Mouse (Mus musculus) gastrocnemius, postnatal 25 days (tissue): Measurements from ENCODE around the gene Cfap61. TPM values are rescaled to one million over a fixed set of nuclear protein-coding genes. Genes with fewer than 3 reads are reported as not detected.

Source experiments
- DNase-seq: peaks from one replicate; pipeline ENCODE4 v3.0.0; 2022
- total RNA-seq, 2 experiments: library from RNA; stranded (reverse); gene quantifications; 1 replicate in 1 of 2; 2 replicates in 1 of 2; pipeline ENCODE4 v1.2.3; 2021

Cfap61 gene
- total RNA-seq, 2 experiments from 2014 or later: not detected

DNA sequence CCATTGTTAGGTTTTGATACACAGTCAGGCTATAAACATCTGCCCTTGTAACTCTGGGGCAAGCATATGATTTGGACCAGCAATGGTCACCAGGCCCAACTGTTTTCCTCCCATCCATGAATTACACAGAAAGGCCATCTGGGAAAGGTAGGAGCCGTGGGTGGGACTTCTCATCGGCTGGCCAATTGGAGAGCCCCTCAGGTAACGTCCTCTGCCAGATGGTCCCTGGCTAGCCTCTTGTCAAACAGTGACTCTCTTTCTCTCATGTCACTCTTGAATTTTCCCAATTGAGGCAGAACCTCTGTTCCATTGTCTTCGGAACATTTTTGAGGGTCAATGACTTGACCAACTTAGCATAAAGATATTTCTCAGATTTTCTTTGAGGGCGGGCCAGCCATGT, 213.2 kb downstream of the Cfap61 start:
- DNase-seq: no peak

DNA sequence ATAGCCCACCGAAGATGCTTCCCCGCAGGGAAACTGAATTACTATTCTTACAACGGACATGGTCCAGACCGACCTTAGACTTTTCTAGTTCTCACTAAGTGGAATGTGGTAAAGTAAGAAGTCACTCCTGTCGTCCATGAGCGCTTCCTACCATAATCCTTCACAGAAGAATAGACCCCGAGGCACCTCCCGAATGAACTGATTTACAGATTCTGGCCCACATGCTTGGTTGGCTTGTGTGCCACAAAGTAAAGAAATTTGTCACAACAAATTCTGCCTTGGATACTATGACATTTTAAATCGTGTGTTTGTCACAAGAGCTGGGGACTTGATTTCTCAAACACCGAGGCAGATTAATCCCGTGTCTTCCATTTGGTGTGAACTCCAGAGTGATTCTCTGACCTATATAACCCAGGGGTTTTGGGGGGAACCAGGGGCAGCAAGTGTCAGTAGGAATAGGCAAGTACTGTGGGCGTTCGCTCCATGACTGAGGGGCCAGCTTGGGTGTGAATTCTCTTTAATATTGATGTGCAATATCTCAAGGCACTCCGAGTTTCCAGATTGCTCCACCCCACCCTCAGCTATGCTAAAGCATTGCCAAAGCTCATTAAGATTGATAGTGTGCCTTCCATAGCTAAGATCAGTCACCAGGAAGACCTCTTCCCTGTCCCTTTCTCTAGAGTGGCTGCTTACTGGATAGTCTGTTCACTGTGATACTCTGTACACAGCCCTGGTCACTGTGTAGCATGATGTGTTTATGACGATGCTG, 214.8 kb downstream of the Cfap61 start:
- DNase-seq: no peak

DNA sequence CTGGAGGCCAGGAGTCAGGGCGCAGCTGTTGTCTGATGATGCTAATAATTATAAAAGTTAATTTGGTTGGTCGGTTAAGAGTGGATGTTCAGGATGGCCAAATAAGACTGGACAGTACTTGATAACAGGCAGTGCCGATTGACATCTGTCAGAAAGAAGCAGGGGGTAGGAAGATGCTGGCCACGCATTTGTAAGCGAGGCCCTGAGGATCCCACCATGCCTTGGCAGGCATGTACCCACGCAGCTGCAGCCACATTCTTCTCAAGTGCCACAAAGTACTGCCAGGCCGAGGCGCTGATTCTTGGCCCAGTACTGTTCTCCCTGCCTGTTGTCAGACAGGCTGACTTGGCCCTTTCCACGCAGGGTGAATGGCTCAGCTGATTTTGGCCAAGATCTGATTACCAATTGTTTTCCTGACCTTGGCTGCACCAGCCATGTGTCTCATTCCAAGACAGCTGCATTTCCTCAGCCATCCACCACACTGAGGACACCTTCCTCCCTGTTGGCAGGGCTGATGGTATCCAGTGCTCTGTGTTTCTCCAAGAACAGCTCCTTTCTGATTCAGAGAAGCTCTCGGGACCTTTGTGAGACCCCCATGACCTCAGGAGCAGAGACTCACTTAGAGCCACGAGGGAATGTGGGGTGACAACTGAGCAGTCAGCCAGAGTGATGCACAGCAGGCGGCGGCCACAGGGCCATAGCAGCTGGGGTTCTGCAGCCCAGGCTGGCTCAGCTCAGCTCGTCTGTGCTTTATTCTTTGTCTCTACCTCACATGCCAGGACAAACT, 233.6 kb downstream of the Cfap61 start:
- DNase-seq: peak; percentile 36

DNA sequence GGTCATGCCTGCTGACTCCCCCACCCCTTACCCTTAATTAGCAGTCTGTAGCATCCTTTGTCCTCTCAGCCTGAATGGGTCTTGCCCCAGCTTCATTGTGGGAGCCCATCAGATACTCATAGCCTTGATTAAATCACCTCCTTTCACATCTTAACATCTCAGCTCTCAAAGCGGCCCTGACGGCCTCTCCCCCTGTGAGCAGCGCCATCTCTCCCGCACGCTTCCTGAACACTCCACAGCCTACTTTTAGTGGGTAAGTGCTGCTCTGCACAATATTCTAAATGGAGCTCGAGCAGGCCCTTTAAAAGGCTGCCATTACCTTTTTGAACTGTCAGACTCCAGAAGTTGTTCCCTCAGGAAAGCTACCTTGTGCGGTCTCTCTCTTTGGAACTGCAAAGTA, 234.9 kb downstream of the Cfap61 start:
- DNase-seq: no peak

DNA sequence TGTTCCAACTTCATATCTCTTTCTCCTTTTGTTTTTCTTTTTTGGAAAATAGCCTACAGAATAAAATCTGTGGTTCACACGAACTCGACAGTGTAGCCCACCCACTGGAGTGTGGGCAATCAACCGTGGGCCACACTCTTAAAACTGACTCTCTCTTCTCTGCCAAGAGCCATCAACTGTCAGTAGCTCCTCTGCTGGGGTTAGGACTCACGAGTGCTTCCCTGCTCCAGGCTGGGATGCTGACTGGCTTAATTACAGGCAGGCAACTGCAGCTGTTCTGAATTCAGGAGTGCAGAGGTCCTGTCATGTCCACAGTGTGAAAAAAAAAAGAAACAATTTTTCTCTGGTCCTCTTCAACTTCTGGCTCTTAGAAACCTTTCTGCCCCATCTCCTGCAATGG, 237.5 kb downstream of the Cfap61 start:
- no peak for DNase-seq

DNA sequence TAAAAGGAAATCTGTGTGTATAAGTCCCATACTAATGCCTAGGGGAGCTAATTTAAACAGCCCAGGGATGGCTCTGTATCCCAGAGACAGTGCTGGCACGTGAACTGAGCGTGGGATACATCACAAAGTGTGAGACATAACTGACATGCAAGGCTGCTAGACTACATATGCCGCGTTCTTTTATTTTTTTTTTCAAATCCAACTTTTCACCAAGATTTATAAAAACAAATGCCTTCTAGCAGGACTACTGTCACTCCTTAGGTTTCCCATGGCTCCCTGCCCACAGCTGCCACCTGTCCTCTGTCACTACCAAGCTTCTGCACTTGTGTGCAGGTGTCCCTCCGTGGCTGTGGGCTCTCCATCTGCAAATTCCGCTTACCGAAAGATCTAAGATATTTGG, 239.6 kb downstream of the Cfap61 start:
- DNase-seq: no peak

DNA sequence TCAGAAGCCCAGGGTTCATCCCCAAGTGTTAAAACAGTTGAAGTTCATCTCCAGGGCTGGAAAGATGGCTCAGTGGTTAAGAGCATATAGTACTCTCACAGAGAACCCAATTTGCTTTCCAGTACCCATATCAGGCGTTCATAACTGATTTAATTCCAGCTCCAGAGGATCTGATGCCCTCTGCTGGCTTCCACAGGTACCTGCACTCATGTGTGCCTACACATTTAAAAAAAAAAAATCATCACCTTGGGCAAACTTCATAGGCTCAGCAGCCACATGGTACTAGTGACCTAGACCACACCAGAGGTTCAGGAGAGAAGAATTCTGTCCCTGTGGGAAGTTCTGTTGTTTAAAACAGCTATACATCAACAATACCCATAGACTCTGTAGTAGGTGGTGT, 244.1 kb downstream of the Cfap61 start:
- DNase-seq: no peak

DNA sequence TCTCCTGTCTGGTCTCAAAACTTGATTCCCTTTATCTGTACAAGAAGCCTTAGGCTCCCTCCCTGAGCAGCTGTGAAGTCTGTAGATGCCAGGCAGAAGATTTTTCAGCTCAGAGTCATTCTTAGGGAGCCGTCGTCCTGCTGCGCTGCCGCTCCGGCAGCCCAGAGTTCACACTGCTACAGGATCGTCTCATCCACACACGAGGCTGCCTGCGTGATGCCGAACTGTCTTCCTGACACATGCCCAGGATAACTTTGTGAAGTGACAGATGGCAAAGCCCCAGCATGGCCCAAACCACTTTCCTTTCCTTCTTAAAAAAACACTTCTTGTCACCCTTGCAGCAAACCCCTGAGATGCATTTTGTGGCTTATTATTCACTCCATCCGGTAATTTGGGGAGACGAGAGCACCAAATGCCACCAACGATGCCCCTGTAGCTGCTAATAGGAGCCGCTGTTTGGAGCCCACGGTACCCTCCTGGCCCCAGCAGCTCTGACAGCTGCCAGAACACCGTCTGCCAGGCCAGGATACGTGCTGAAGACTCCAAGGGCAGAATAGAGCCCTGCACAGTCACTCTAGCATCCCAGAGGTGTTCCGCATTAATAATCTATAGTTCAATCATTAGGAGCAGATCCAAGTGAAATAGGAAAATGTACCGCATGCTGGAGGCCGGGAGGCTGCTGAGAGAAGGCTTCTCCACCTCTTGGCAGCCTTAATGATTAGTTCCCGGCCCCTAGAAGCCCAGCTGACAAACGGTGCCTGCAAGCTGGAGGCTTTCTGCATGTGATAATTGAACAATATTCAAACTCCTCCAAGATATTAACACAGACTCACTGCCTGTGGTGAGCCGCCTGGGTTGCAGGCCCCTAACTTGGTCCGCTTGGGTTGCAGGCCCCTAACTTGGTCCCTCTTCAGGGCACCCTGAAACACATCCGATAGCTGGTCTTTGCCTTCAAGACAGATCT, 249.5 kb downstream of the Cfap61 start:
- DNase-seq: no peak

DNA sequence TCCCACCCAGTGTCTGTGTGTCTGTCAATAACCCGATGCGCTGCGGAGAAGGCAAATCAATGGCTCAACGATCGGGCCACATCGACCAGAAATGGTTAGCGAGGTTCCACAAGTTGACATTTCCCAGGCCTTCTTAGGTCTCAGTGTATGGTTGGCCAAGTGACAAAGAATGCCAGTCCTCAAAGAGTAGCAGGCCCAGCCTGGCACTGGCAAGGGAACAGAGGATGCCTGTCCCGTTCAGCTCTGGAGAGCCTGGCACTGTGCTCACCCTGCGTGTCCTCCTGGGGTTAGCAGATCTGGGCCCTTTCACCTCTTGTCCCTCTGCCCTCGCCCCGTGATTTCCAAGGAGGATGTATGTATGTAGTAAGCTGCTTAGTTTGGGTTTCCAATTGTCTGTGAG, 261.5 kb downstream of the Cfap61 start:
- no peak for DNase-seq

DNA sequence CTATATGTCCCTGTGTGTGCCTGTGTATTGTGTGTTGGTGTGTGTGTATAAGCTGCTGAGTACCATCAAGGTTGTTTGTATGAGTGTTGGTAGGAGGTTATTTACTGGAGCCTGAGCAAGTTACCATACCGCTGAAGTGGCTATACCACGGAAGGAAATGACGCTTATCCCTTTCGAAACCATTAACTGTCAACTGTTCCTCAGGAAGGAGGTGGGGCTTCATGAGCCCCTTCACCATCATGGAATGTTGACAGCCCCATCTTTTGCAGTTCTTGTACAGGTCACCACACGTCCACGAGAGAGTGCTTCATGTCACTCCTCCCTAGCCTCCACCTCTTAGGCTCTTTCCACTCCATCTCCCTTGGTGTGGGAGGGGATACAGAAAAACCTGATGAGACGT, 263.4 kb downstream of the Cfap61 start:
- no peak for DNase-seq

DNA sequence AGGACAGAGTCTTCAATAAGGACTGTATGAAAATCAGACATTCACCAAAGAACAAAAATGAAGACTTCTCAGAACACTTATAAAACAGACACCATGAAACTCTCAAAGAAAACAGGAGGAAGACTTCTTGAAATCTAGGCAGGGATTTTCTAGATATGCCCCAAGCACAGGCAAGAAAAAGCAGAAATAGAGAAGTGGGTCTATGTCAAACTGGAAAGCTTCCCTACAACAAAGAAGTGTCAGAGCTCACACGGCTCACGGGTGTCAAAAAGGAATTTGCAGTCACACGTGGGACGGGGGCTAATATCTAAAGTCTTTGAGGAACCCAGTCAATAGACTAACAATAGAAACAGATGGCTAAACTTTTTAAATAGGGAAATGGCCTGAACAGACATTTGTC, 276.4 kb downstream of the Cfap61 start:
- DNase-seq: no peak

DNA sequence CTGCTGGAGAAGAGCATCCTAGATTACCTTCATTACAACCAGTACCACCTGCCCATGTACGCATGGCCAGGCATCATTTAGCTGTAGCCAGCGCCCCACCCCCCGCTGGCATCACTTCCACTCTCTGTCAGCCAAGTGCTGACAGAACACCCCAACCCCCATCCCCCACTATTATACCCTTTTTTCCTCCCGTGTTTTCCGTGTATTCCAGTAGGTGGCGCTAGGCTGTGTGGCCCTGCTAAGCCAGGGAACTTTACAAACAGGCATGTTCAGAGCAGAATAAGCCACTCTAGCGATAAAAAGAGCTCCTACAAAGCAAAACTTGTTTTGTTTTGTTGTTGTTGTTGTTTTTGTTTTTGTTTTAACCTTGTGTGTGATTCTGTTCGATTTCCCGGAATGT, 280.1 kb downstream of the Cfap61 start:
- DNase-seq: no peak

DNA sequence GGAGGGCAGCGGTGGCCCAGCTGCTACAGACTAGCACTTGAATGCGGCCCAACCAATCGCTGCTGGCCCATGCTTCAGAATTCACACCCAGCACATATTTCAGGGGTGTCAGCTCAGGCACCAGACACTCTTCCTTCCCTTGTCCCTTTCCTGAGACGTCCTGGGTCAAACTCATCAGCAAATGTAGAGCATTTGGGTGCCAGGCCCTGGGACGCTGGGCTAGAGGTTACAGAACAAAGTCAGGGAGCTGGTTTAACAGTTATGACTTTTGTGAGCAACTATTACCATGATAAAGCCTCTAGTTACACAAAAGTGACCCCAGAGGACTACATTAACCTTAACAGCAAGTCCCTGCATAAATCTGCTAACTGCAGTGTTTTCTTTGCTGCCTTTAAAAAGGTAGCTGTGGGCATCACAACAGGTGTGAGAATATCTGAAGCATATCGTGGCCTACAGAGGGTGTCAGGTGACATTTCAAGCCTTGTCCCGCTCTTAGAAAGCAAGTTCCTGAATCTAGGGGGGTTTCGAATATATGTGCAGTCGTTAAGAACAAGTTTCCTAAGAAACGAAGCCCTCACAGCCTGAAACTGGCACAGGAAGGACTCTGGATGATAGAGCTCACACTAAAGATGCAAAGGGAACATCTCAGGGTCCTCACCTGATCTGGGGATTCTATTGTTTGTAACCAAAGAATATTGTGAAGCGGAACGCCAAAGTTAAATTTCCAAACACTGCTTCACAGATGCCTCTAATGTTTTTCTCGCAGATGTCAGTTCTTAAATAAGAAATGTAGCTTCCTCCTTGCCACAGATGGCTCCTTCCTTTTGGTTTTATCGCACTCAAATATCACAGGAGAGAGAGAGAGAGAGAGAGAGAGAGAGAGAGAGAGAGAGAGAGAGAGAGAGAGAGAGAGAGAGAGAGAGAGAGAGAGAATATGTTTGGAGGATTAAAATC, 281.8 kb downstream of the Cfap61 start:
- DNase-seq: no peak

DNA sequence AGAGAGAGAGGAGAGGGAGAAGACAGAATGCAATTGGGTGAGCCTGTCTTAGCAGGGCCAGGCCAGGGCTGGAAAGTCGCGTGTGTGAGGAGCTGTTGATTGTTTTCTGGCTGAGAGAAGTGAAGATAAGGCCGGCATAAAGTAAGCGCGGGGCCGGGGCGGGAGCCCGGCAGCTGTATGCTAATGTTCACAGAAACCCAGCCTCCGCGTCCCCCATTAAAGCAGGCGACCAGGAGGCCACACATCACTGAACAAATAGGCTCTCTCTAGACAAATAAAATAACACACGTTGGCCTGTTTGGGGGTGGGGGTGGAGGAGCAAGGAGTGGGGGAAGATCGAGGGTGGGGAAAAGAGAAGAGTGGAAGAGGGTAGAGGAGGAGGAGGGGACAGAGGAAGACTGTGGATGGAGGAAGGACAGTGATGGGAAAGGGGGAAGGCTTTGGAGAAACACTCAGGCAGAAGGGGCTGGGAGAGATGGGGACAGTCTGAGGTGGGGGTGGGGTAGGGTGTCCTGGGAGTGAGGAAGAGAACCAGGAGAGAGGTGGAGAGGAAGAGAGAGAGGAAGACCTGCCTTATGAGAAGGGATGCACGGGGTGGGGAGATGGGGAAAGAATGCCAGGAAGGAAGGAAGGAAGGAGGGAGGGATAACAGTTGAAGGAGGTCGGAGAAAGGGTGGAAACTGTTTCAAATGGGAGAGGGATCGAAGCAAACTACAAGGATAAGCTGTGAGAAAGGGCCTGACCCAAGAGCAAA, 282.8 kb downstream of the Cfap61 start:
- DNase-seq: no peak

DNA sequence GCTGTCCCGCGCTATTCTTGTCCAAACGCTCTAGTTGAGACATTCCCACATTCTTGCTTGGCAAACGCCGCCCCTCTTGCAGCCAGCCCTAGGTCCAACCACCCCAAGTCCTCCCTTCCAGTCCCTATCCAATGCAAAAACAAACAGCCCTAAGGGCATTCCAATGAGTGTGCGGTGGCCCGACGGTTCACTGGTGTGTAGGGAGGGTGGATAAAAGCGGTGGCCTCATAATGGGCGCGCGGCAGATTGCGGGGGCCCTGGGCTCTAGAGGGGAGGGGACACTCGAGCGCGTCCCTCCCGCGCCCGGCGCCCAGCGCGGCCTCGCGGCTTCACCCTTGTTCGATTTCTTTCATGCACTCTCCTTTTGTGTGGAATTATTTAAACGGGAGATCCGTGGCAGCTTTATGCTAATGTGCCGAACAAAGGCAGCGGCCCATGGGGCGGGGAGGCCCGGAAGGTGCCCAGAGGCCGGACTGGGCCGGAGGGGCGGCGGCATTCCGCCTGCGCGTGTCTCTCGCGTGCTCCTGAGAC, 283.6 kb downstream of the Cfap61 start:
- DNase-seq: no peak

DNA sequence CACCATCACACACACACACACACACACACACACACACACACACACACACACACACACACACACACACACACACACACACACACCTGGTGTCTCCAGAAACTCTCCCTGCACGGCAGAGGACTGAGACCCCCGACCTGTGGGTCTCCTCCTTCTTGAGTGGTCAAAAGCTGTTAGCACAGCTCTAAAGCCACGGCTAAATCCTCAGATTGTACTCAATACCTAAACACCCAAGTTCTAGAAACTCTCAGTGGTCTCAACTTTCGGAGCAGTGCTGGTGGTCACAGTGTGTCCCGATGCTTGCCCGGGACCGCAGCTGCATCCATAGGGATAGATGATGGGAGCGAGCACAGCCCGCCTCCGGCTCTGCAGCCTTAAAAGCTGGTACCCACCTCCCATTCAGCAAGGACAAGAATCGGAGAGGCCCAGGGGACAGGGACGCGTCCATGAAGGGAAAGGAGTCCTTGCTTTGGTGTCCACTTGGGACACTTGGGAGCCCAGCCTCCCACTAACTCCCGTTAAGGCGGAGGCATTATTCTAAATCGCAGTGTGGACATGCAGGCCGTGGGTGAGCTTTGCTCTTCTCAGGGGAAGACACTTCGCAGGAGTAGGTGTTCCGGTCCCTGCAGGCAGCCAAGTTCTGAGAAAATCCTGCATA, 284.4 kb downstream of the Cfap61 start:
- DNase-seq: no peak

DNA sequence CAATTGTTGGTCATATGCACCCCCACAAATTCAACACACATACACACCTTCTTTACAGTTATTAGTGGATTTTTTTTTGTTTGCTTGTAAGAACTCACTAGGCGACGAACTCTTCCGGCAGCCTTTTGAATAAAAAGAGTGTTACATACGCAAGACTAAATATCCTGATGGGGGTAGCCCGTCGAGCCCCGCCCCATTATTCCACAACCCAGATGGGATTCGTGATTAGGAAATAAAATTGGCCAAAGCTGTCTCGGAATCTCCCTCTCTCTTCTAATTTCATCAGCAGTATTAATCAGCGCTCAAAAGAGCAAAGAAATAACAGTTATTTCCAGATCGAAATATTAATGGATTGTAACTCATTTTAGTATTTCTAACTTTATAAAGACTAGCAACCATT, 285.2 kb downstream of the Cfap61 start:
- DNase-seq: no peak

DNA sequence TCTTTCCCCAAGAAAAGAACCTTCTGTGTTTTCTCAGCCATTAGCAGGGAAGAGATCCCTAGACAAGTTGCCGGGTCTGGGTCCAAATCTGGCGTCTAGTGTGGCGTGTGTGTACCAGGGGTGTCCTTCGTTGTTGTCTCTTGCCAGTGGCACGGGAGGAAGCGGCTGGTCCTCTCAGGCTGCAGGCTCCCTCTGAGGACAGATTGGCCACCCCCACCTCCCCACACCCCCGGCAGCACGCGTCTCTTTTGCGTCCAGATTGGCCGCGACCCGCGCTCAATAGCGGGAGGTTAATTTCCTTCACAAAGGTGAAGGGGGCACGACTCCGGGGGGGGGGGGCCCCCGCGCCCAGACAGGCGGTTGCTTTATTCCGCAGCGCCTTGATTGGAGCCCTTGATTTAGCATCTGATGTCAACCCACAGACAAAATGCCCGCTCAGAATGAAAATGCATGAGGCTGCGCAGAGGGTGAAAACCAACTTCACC, 286.0 kb downstream of the Cfap61 start:
- DNase-seq: no peak

DNA sequence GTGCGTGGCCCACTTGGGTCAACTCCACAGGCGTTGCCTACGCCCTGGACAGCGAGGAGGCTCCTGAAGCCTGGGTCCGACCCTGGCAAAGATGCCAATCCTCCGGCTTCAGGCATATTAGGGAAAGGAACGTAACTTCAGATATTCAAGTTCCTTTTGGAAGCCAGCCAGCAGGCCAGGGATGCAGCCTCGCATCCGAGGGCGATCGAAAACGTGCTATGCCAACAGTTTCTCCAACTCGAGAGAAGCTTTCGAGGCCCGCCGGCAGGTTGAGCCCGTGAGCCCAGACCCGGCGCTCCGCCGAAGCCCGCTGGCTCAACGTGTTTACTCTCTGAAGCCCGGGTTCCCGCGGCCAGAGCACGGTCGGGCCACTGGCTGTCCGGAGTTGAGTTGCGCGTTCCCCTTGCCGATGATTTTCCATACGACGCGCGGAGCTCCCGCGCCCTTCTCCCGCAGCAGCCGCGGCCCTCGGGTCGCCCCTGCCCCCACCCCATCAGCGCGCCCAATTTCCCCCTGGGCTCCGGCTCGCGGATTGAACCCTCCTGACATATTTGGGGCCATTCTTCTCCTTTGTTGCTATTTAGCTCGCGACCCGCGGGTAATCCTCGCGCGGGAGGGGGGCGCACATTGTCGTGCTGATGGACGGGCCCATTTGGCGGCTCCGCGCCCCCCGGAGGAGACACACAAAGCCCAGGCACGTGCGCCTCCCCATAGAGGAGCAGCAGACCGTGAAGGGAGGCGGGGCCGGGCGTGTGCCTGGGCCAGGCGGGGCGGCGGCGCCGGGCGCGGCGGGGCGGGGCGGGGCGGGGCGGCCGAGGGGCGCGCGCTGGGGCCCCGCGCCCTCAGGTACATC, 286.7 kb downstream of the Cfap61 start, which contains the start of gene Insm1:
TSS of gene Insm1 (plus strand) at position 846 of the 853 bp plus-strand sequence.
- DNase-seq: no peak
